Mouse (Mus musculus) hindbrain, embryonic 15.5 days (tissue): ENCODE results near the gene Dgkh. TPM values are rescaled to one million over a fixed set of nuclear protein-coding genes. Genes with fewer than 3 reads are reported as not detected.

Experiments used
- ATAC-seq: fragments of 200-750 bp; cut with Nextera tagmentation; 2 replicates; pipeline ENCODE4 v1.8.0; 2017; ENCODE audit warnings: low read depth, moderate number of reproducible peaks, moderate TSS enrichment; ENCODE audit not compliant: low FRiP score
- H3K27ac ChIP-seq: fragments of 300-500 bp; sonication (generic); replicated peaks from 2 replicates; pipeline ENCODE4 v1.5.1; 2015; ENCODE audit warnings: mild to moderate bottlenecking, inconsistent platforms
- H3K27me3 ChIP-seq: fragments of 300-500 bp; sonication (generic); 2 replicates; pipeline ENCODE4 v1.6.1; 2015; ENCODE audit warnings: control low read depth, inconsistent platforms
- H3K36me3 ChIP-seq: fragments of 300-500 bp; sonication (generic); 2 replicates; pipeline ENCODE4 v1.6.1; 2015; ENCODE audit warnings: control low read depth, inconsistent platforms
- H3K4me1 ChIP-seq: fragments of 300-500 bp; sonication (generic); replicated peaks from 2 replicates; pipeline ENCODE4 v1.6.1; 2015; ENCODE audit warnings: control low read depth, inconsistent platforms
- H3K4me2 ChIP-seq: fragments of 300-500 bp; sonication (generic); 2 replicates; pipeline ENCODE4 v1.6.1; 2015; ENCODE audit warnings: moderate library complexity, mild to moderate bottlenecking, inconsistent platforms
- H3K4me3 ChIP-seq: fragments of 300-500 bp; sonication (generic); 2 replicates; pipeline ENCODE4 v1.5.1; 2015; ENCODE audit warnings: mild to moderate bottlenecking, inconsistent platforms
- H3K9ac ChIP-seq: fragments of 300-500 bp; sonication (generic); 2 replicates; pipeline ENCODE4 v1.6.1; 2015; ENCODE audit warnings: inconsistent platforms
- H3K9me3 ChIP-seq: fragments of 300-500 bp; sonication (generic); 2 replicates; pipeline ENCODE4 v1.6.1; 2016; ENCODE audit warnings: control low read depth, inconsistent platforms
- WGBS: fragments of 180-500 bp; shearing (Covaris S2); methylation state at CpG from one replicate; pipeline ENCODE4 v1.1.7; 2015; 5-methylcytosine and 5-hydroxymethylcytosine counted together
- polyA plus RNA-seq: library from polyadenylated mRNA; unstranded; fragments of >200 nt; fragmentation: Nextera tagmentation; extraction: Ambion mirVana; gene quantifications from 2 replicates; pipeline ENCODE4 v1.2.1, GENCODE M21; 2015

Dgkh gene
- polyA plus RNA-seq, 1 experiment from 2014 or later, result 3.5 TPM

GRCm38 (mm10) chr14:78712565-78713148 lies 19.9 kb downstream of the Dgkh start:
- WGBS, result 56% methylated on average over 20 of the region's 20 CpGs
- Histone ChIP-seq H3K27me3 (no peaks in the 10 kb centered on the region), H3K27ac (no peak overlapping the region), H3K9me3 (no peaks in the 10 kb centered on the region), H3K4me3 (no peak overlapping the region), H3K4me1 (peaks cover 4% of the 10 kb centered on the region; the same call in 1 of the 2 replicates), H3K36me3 (no peaks in the 10 kb centered on the region), H3K9ac (no peak overlapping the region), H3K4me2 (no peak overlapping the region)
- ATAC-seq, result no peak

- no peak overlapping the region for H3K4me2 ChIP-seq
- 82% methylated on average over 4 of the region's 4 CpGs for WGBS
Measured at GRCm38 (mm10) chr14:78710647-78711046, 21.9 kb downstream of the Dgkh start.

GRCm38 (mm10) chr14:78705616-78706015 lies 27.0 kb downstream of the Dgkh start:
- WGBS, result 85% methylated on average over 3 of the region's 3 CpGs
- Histone ChIP-seq H3K4me3 (no peak overlapping the region), H3K27ac (no peak overlapping the region), H3K9ac (no peak overlapping the region), H3K27me3 (no peaks in the 10 kb centered on the region), H3K9me3 (no peaks in the 10 kb centered on the region), H3K4me2 (no peak overlapping the region), H3K36me3 (no peaks in the 10 kb centered on the region), H3K4me1 (no peaks in the 10 kb centered on the region)
- no peak for ATAC-seq

More at GRCm38 (mm10) chr14:78710647-78711046, 21.9 kb downstream of the Dgkh start:
- H3K9me3 ChIP-seq, result no peaks in the 10 kb centered on the region
- no peak overlapping the region for H3K27ac ChIP-seq
- no peaks in the 10 kb centered on the region for H3K36me3 ChIP-seq
- no peak for ATAC-seq
- H3K9ac ChIP-seq, result no peak overlapping the region
- H3K27me3 ChIP-seq, result no peaks in the 10 kb centered on the region
- H3K4me1 ChIP-seq, result peaks cover 4% of the 10 kb centered on the region; the same call in 1 of the 2 replicates
- H3K4me3 ChIP-seq, result no peak overlapping the region

- Histone ChIP-seq H3K9ac (no peak overlapping the region), H3K27ac (no peak overlapping the region), H3K4me3 (no peak overlapping the region), H3K36me3 (no peaks in the 10 kb centered on the region), H3K27me3 (no peaks in the 10 kb centered on the region), H3K9me3 (no peaks in the 10 kb centered on the region), H3K4me2 (no peak overlapping the region), H3K4me1 (peaks cover 7% of the 10 kb centered on the region)
- ATAC-seq, result no peak
- 93% methylated on average over 4 of the region's 4 CpGs for WGBS
Measured at GRCm38 (mm10) chr14:78703989-78704388, 28.6 kb downstream of the Dgkh start.

- no peak overlapping the region for H3K4me3 ChIP-seq
- no peak for ATAC-seq
- no peak overlapping the region for H3K9ac ChIP-seq
- H3K27me3 ChIP-seq, result no peaks in the 10 kb centered on the region
- H3K4me1 ChIP-seq, result peaks cover 7% of the 10 kb centered on the region
- no peak overlapping the region for H3K4me2 ChIP-seq
- H3K27ac ChIP-seq, result no peak overlapping the region
- 85% methylated on average over 6 of the region's 6 CpGs for WGBS
- no peaks in the 10 kb centered on the region for H3K9me3 ChIP-seq
- no peaks in the 10 kb centered on the region for H3K36me3 ChIP-seq
Measured at GRCm38 (mm10) chr14:78703361-78703760, 29.2 kb downstream of the Dgkh start.

GRCm38 (mm10) chr14:78702048-78702447 lies 30.5 kb downstream of the Dgkh start:
- Histone ChIP-seq H3K27me3 (no peaks in the 10 kb centered on the region), H3K9me3 (no peaks in the 10 kb centered on the region), H3K4me1 (peaks cover 7% of the 10 kb centered on the region), H3K9ac (no peak overlapping the region), H3K36me3 (no peaks in the 10 kb centered on the region), H3K4me3 (no peak overlapping the region), H3K4me2 (no peak overlapping the region), H3K27ac (no peak overlapping the region)
- no peak for ATAC-seq
- WGBS, result 77% methylated on average over 4 of the region's 4 CpGs

GRCm38 (mm10) chr14:78701501-78701900 lies 31.1 kb downstream of the Dgkh start:
- no peak overlapping the region for H3K4me2 ChIP-seq
- H3K4me1 ChIP-seq, result peaks cover 7% of the 10 kb centered on the region
- no peaks in the 10 kb centered on the region for H3K36me3 ChIP-seq
- H3K4me3 ChIP-seq, result no peak overlapping the region
- H3K27me3 ChIP-seq, result no peaks in the 10 kb centered on the region
- WGBS, result 84% methylated on average over 8 of the region's 8 CpGs
- H3K9me3 ChIP-seq, result no peaks in the 10 kb centered on the region
- ATAC-seq, result no peak
- H3K27ac ChIP-seq, result no peak overlapping the region
- H3K9ac ChIP-seq, result no peak overlapping the region

GRCm38 (mm10) chr14:78701087-78701486 lies 31.5 kb downstream of the Dgkh start:
- H3K36me3 ChIP-seq, result no peaks in the 10 kb centered on the region
- no peaks in the 10 kb centered on the region for H3K9me3 ChIP-seq
- H3K4me3 ChIP-seq, result no peak overlapping the region
- peaks cover 7% of the 10 kb centered on the region for H3K4me1 ChIP-seq
- H3K27ac ChIP-seq, result no peak overlapping the region
- 81% methylated on average over 9 of the region's 9 CpGs for WGBS
- no peaks in the 10 kb centered on the region for H3K27me3 ChIP-seq
- H3K9ac ChIP-seq, result no peak overlapping the region
- no peak for ATAC-seq
- H3K4me2 ChIP-seq, result no peak overlapping the region

- peaks cover 7% of the 10 kb centered on the region for H3K4me1 ChIP-seq
- no peak overlapping the region for H3K27ac ChIP-seq
- H3K36me3 ChIP-seq, result no peaks in the 10 kb centered on the region
- WGBS, result 71% methylated on average over 3 of the region's 3 CpGs
- no peaks in the 10 kb centered on the region for H3K27me3 ChIP-seq
- H3K9ac ChIP-seq, result no peak overlapping the region
- no peak for ATAC-seq
- H3K4me3 ChIP-seq, result no peak overlapping the region
- H3K4me2 ChIP-seq, result no peak overlapping the region
- H3K9me3 ChIP-seq, result no peaks in the 10 kb centered on the region
Measured at GRCm38 (mm10) chr14:78699634-78700033, 32.9 kb downstream of the Dgkh start.

GRCm38 (mm10) chr14:78699196-78699595 lies 33.4 kb downstream of the Dgkh start:
- no peaks in the 10 kb centered on the region for H3K36me3 ChIP-seq
- H3K9ac ChIP-seq, result no peak overlapping the region
- no peaks in the 10 kb centered on the region for H3K9me3 ChIP-seq
- 60% methylated on average over 5 of the region's 5 CpGs for WGBS
- no peak overlapping the region for H3K4me3 ChIP-seq
- H3K4me2 ChIP-seq, result no peak overlapping the region
- peaks cover 7% of the 10 kb centered on the region for H3K4me1 ChIP-seq
- H3K27ac ChIP-seq, result no peak overlapping the region
- no peaks in the 10 kb centered on the region for H3K27me3 ChIP-seq
- ATAC-seq, result no peak

- Histone ChIP-seq H3K27ac (no peak overlapping the region), H3K4me2 (no peak overlapping the region), H3K4me1 (peaks cover under 1% of the 10 kb centered on the region; the same call in 1 of the 2 replicates), H3K36me3 (no peaks in the 10 kb centered on the region), H3K9me3 (no peaks in the 10 kb centered on the region), H3K4me3 (no peak overlapping the region), H3K27me3 (no peaks in the 10 kb centered on the region), H3K9ac (no peak overlapping the region)
- no peak for ATAC-seq
- WGBS, result 91% methylated on average over 8 of the region's 8 CpGs
Measured at GRCm38 (mm10) chr14:78694121-78694520, 38.5 kb downstream of the Dgkh start.

- 67% methylated on average over 4 of the region's 4 CpGs for WGBS
- no peak for ATAC-seq
- H3K4me3 ChIP-seq, result no peak overlapping the region
- no peak overlapping the region for H3K9ac ChIP-seq
- no peaks in the 10 kb centered on the region for H3K9me3 ChIP-seq
- H3K4me1 ChIP-seq, result no peaks in the 10 kb centered on the region
- no peak overlapping the region for H3K4me2 ChIP-seq
- no peaks in the 10 kb centered on the region for H3K36me3 ChIP-seq
- no peaks in the 10 kb centered on the region for H3K27me3 ChIP-seq
- H3K27ac ChIP-seq, result no peak overlapping the region
Measured at GRCm38 (mm10) chr14:78692602-78693001, 40.0 kb downstream of the Dgkh start.

- ATAC-seq, result no peak
- Histone ChIP-seq H3K4me2 (no peak overlapping the region), H3K27ac (no peak overlapping the region), H3K36me3 (no peaks in the 10 kb centered on the region), H3K27me3 (no peaks in the 10 kb centered on the region), H3K4me3 (no peak overlapping the region), H3K9ac (no peak overlapping the region), H3K9me3 (no peaks in the 10 kb centered on the region), H3K4me1 (no peaks in the 10 kb centered on the region)
- WGBS, result 67% methylated on average over 5 of the region's 5 CpGs
Measured at GRCm38 (mm10) chr14:78691926-78692487, 40.6 kb downstream of the Dgkh start.
